Mouse (Mus musculus): ENCODE measurements at regions not wholly inside any gene's neighbourhood (a gene's known extent, or its start where the extent isn't known, plus 50 kb on each side); places are given as distances from the start of the nearest gene placed in this dataset.
A peak's percentile ranks its signal among the peaks of the same experiment; 100 is the strongest.
"Not testable (repeated sequence)": the region's sequence is repeated elsewhere in the genome, so short reads cannot be mapped to it uniquely, and the experiment has no call there.

GRCm38 (mm10) chrX:4688291-4688690 is 112.0 kb upstream of the Btbd35f4 start:
- intact Hi-C loops (cut with DNase I), result not testable (repeated sequence)
- DNase-seq (ENCODE audit: extremely low spot score in 1 of 2, low spot score in 2 of 2), result peak; percentile 0 to 3
